Mouse (Mus musculus) adrenal gland, postnatal 10 days (tissue): Measurements from ENCODE around the gene Rexo4. TPM values are rescaled to one million over a fixed set of nuclear protein-coding genes. Genes with fewer than 3 reads are reported as not detected.

ENCODE experiments used
- DNase-seq: peaks from one replicate; pipeline ENCODE4 v3.0.0; 2021; ENCODE audit warnings: mixed read lengths
- total RNA-seq, 2 experiments: library from RNA; stranded (reverse); gene quantifications; 2 replicates each; pipeline ENCODE4 v1.2.3; 2021

Gene Rexo4
- total RNA-seq, 2 experiments from 2014 or later: 28.6 to 31.0 TPM

GRCm38 (mm10) chr2:26910124-26910993 is 53.8 kb downstream of the Rexo4 start, which contains the start of the genes Med22 and Rpl7a:
TSS of gene Med22 (minus strand) at chr2:26910677.
TSS of gene Rpl7a (plus strand) at chr2:26910764.
- DNase-seq: peak; percentile 100

DNA sequence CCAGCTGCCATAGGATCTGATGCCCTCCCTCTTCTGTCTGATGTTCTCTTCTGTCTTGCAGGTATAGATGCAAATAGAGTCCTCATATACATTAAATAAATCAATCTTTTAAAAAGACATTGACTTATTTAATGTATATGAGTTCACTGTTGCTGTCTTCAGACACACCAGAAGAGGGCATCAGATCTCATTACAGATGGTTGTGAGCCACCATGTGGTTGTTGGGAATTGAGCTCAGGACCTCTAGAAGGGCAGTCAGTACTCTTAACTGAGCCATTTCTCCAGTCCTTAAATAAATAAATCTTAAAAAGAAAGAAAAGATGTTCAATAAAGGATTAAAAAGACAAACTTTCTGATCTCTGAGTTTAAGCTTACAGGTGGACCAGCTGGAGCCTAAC is 54.8 kb downstream of the Rexo4 start:
- no peak for DNase-seq

DNA sequence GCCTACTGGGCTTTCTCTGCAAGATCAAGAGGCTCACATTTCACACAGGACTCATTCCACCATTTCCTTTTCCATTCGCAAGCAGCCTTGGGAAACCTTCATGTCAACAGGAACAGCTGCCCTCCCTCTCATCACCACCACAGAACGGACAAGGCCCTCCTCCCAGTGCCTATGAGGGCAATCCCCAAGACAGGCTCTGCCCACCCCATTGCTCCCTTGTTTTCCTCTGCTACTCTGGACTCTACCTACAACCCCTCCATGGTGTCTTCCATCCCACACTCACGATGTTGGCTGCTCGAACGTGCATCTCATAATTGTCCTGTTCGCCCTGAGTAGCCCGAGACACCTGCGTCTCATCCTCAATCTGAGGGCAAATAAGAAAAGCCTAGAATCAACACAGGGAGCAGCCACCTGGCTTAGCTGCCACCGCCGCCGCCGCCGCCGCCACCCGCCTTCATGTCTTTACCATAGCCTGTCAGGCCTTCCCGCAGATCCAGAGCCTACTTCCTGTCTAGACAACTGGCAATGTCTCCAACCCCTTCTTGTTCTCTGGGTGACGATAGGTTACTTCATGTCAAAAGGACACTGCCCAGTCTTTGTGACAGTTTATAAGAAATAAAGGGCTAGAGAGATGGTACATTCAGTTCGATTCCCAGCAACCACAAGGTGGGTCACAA is 55.3 kb downstream of the Rexo4 start:
- DNase-seq: no peak

DNA sequence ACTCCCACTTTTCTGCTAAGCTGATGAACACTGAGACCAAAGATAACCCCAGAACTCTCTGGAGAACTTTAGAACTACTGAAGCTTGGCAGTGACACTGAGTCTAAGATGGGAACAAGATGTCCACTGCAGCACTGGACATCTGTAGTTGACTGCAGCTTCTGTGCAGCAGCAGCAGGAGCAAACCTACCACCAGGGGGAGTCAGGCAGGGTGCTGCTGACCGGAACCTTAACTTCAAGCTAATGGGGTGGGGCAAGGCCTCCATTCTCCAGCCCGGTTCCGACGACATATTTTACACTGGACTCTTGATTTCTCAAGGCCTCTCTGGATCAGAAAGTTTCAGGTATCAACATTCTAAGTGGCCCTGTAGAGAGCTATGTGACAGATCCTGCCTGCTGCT is 57.1 kb downstream of the Rexo4 start:
- peak; percentile 73 for DNase-seq

GRCm38 (mm10) chr2:26906431-26906830 is 57.8 kb downstream of the Rexo4 start:
- DNase-seq: no peak

GRCm38 (mm10) chr2:26905936-26906335 is 58.2 kb downstream of the Rexo4 start:
- no peak for DNase-seq

Other genes with a start within 250 kb of the Rexo4 start
- not detected for gene Abo, start 99.4 kb downstream of the Rexo4 start, total RNA-seq
- 10 to 100 TPM; 23.1 to 24.8 TPM for gene Surf6, start 61.5 kb downstream of the Rexo4 start, total RNA-seq
- 10 to 100 TPM; 49.3 to 50.2 TPM for gene Med22, start 53.7 kb downstream of the Rexo4 start, total RNA-seq
- 100 to 1,000 TPM; 516 to 520 TPM for gene Rpl7a, start 53.6 kb downstream of the Rexo4 start, total RNA-seq
- gene Surf2, start 48.0 kb downstream of the Rexo4 start, total RNA-seq: 10 to 100 TPM; 27.1 to 29.8 TPM
- 10 to 100 TPM; 78.4 to 81.5 TPM for gene Surf1, start 47.9 kb downstream of the Rexo4 start, total RNA-seq
- gene Surf4, start 30.5 kb downstream of the Rexo4 start, total RNA-seq: 100 to 1,000 TPM; 118 to 141 TPM
- gene Stkld1, start 30.3 kb downstream of the Rexo4 start, total RNA-seq: under 1 TPM; 0.18 to 0.27 TPM
- 1 to 10 TPM; 1.9 to 3.1 TPM for gene Adamts13, start 9.0 kb upstream of the Rexo4 start, total RNA-seq
- 10 to 100 TPM; 40.6 to 42.0 TPM for gene Cacfd1, start 45.5 kb upstream of the Rexo4 start, total RNA-seq
- gene Slc2a6, start 63.6 kb upstream of the Rexo4 start, total RNA-seq: 1 to 10 TPM; 1.2 to 1.7 TPM
- 1 to 10 TPM in 1 of 2 experiments, under 1 TPM in 1; 0.45 to 2.7 TPM for gene Mymk, start 107.8 kb upstream of the Rexo4 start, total RNA-seq
- 10 to 100 TPM in 1 of 2 experiments, 1 to 10 TPM in 1; 8.1 to 15.9 TPM for gene Adamtsl2, start 115.0 kb upstream of the Rexo4 start, total RNA-seq
- 1 to 10 TPM; 2.0 TPM for gene Fam163b, start 178.1 kb upstream of the Rexo4 start, total RNA-seq
- gene Dbh, start 200.8 kb upstream of the Rexo4 start, total RNA-seq: 100 to 1,000 TPM; 330 to 339 TPM